Mouse (Mus musculus): ENCODE data around the gene Abcc12. TPM values are rescaled to one million over a fixed set of nuclear protein-coding genes. Genes with fewer than 3 reads are reported as not detected.

Abcc12 gene
- total RNA-seq, 4 experiments from 2014 or later = 0.05 TPM; not detected in 3

DNA sequence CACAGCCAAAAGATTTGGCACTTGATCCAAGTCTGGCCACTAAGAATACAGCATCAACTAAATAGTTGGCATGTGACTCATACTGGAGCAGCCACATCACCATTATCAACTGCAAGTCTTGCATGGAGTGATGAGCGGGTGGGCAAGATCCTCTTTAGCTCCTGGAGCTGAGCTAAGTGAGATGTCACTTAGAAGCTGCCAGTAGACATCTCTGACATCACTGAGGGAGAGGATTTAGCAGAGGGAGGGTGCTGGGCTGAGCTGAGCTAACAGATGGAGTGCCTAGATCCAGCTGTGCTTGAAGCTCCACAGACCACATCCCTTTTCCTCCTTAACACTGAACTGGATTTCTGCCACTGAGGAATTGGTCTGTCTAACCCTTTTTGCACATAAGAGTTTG, 143.1 kb downstream of the Abcc12 start:
- no peak for DNase-seq (ENCODE audit: low spot score in 2 of 2)

Small RNA genes within 50 kb of the gene (microRNA-seq; reads per million reads assigned to microRNA genes)
- not detected for gene Gm44348

Other genes with a start within 250 kb of the Abcc12 start
- 10 to 100 TPM; 60.5 to 70.7 (median 68.5) TPM for gene Lonp2, start 43.4 kb upstream of the Abcc12 start, total RNA-seq (2022)
- 1 to 10 TPM; 1.5 to 7.1 (median 4.4) TPM for gene Gm10638, start 165.0 kb upstream of the Abcc12 start, total RNA-seq (2022)
- gene Siah1a, start 165.2 kb upstream of the Abcc12 start, total RNA-seq (2022) = 10 to 100 TPM; 10.4 to 14.5 (median 11.7) TPM

Data from gastrocnemius, adult 8-10 months (tissue).